Mouse (Mus musculus): ENCODE results near the gene Ppp1r37.

- TF ChIP-seq POLR2A (IDR thresholded peaks at IDR 0.05; ENCODE audit: borderline replicate concordance, extremely low read depth, low read depth, low read length) (no peak), CTCF (IDR thresholded peaks at IDR 0.05; ENCODE audit: insufficient read depth, low read length) (no peak)
Observed at GRCm38 (mm10) chr7:19575559-19575958, 12.7 kb upstream of the Ppp1r37 start.

Measured in lung, adult 2 months (tissue).